Mouse (Mus musculus): ENCODE data around the gene Gm17727.
"Not testable (repeated sequence)": the region's sequence is repeated elsewhere in the genome, so short reads cannot be mapped to it uniquely, and the experiment has no call there.

The Gm17727 gene

GRCm38 (mm10) chr9:35778009-35778408, at the start of gene Gm17727:
Gm17727 (minus strand) TSS chr9:35778109.
- DNase-seq: no peak

GRCm38 (mm10) chr9:35817881-35818280, 40.0 kb upstream of the Gm17727 start:
- not testable (repeated sequence) for DNase-seq

- no peak for DNase-seq
These were observed 20.2 kb upstream of the Gm17727 start for GRCm38 (mm10) chr9:35798146-35798545.

GRCm38 (mm10) chr9:35790001-35790400, 12.1 kb upstream of the Gm17727 start, which contains the start of the genes Gm27235 and D730048I06Rik:
Gm27235 (minus strand) TSS chr9:35790101.
D730048I06Rik (minus strand) TSS chr9:35790112.
- DNase-seq: no peak

GRCm38 (mm10) chr9:35756843-35757242, 21.1 kb downstream of the Gm17727 start:
- DNase-seq: no peak

- DNase-seq: no peak
These were observed 37.2 kb downstream of the Gm17727 start, which contains the start of gene Gm17677 for GRCm38 (mm10) chr9:35740749-35741148. Gm17677 (plus strand) TSS chr9:35741049.

Measured in cerebellum, adult 11-12 months (tissue).